Mouse (Mus musculus) yolk sac, embryonic 10.5 days (tissue): ENCODE data around the gene Cflar.
A peak's percentile ranks its signal among the peaks of the same experiment; 100 is the strongest.
"Not testable (repeated sequence)": the region's sequence is repeated elsewhere in the genome, so short reads cannot be mapped to it uniquely, and the experiment has no call there.

Source experiments
- DNase-seq: peaks from one replicate; pipeline ENCODE4 v3.0.0-alpha.2; 2017; ENCODE audit warnings: low spot score

Gene Cflar

DNA sequence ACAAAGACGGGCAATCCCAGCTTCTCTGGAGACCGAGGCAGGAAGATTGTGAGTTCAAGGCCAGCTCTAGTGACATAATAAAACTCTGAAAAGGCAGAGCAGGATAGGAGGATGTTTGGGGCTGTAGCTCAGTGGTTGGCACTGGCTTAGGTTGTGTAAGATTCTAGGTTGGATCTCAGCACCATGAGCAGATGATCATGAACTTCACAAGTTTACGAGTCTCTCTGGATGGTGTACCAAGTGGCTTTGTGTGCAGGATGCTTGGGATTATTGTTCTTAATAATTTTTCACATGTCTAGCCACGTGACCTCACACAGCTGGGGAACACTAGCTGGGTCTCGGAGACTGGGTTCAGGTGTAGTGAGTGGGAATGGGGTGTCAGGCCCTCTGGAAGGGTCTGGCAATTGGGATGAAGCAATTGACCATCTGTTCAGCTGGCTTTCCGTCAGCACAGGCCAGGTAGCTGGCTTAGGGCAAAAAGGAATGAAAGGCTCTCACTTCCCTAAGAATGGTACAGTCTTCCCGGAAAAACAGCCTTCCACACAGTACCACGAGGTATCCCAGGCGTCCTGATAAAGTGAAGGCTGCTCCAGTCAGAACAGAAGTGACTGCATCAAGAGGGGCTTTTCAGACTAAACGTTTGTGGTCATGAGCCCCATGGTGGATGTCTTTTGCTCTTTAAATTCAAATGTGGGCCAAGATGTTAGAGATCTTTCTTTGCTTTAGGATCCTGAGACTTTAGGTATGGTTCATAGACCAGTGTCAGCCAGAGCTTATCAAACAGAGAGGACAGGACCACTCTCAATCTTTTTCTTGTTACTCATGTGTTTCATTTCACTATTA lies 16.7 kb downstream of the Cflar start:
- no peak for DNase-seq

DNA sequence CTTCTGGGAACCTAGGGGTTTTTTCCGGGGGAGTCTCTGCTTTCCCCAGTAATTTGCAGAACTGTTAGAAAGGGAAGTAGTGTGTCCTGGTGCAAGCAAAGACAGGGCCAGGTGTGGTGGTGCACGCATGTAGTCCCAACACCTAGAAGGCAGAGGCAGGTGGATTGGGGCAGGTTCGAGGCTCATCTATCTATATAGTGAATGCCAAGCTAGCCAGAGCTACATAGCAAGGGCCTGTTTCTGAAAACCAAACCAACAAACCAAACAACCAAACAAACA lies 17.2 kb downstream of the Cflar start:
- no peak for DNase-seq

GRCm38 (mm10) chr1:58733636-58734035 lies 22.3 kb downstream of the Cflar start:
- DNase-seq = peak; percentile 42

GRCm38 (mm10) chr1:58734043-58734920 lies 23.0 kb downstream of the Cflar start:
- no peak for DNase-seq

DNA sequence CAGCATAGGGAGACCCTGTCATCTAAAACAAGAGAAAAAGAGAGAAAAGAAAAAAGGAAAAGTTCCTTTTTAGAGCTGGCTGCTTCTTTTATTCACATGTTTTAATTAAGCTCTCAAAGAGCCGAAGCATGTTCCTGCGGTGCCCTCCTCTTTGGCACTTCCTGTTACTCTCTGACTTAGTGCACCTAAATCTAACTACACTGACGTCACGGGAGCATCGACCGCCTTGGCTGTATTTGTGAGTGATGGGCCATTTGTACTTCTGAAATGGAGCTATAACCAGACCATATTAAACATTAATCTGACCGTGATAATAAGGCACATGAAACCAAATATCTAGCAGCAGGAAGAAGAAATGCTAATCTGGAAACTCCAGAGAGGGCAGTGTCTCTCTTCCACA lies 24.7 kb downstream of the Cflar start:
- no peak for DNase-seq

- DNase-seq = no peak
These were observed 25.7 kb downstream of the Cflar start for GRCm38 (mm10) chr1:58736968-58737367.

- DNase-seq = no peak
These were observed 28.2 kb downstream of the Cflar start for GRCm38 (mm10) chr1:58739529-58739928.

DNA sequence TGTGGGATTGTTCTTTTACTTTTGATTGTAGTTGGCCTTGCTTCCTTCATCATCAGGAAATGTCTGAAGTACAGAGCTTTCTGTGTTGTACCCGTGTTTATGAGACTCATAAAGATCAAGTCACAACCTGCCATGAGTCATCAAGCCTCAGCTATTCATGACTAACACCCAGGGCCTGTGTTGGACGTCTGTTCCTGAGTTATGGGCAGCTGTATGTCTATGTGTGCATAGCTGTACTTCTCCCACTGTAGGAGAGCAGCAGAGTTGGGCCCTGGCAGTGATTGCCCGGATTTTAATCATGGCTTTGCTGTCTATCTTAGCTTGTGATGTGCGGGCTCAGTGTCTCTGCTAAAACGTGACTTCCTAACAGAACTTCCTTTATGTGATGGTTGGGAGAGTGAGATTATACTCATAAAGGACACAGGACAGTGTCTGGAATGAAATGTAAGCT lies 31.3 kb downstream of the Cflar start:
- DNase-seq = no peak

DNA sequence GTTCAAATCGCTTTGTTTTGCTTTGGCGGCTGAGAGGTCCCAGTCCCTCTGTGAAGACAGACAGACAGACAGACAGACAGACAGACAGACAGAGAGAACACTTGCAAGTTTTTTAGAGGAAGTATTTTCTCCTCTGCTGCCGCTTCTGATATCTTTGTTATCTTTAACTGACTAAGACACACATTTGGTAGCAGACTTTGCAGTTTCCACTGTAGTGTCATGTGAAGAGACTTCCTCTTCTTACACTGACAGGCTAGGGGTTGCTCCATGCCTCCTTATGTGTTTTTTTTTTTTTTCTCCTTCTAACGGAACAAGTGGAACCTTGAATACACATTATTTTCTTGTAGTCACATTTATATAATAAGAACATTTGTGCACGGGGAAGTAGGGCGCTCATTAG lies 31.9 kb downstream of the Cflar start:
- DNase-seq = peak; percentile 21

DNA sequence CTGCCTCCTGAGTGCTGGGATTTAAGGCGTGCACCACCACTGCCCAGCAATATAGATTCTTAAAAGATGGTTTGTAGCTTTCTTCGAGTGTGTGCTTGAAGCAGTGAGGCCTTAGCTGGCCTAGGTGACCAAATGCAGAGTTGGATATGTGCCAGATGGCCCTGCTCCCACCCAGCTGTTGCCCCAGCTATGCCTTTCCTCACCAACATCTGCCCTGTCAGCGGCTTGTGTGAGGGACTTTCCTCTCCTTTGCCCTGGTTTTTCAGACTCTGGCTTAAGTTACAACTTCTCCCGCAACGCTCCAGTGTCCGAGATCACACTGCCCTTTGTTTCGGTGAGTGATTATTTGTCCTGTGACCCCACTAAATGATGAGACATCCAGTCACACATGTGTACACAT lies 33.3 kb downstream of the Cflar start:
- DNase-seq = no peak

DNA sequence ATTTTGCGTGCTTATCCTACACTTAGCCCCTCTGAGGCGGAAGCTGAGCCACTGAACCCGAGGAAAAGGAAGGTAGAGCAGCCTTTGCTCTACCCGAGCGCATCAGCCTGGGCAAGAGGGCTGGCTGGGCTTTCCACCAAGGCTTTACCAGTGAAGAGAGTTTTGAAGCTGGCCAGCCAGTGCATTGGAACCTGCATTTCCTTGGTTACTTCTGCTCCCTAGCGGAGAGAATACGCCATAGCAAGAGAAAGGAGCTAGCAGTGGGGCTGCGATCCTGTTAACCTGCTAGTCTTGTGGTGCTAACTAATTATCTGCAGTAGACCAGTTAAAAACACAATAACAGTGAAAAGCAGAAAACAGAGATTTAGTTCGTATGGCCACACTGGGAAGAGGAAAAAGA lies 35.6 kb downstream of the Cflar start:
- no peak for DNase-seq

- DNase-seq = no peak
These were observed 48.1 kb downstream of the Cflar start for GRCm38 (mm10) chr1:58759451-58759850.

DNA sequence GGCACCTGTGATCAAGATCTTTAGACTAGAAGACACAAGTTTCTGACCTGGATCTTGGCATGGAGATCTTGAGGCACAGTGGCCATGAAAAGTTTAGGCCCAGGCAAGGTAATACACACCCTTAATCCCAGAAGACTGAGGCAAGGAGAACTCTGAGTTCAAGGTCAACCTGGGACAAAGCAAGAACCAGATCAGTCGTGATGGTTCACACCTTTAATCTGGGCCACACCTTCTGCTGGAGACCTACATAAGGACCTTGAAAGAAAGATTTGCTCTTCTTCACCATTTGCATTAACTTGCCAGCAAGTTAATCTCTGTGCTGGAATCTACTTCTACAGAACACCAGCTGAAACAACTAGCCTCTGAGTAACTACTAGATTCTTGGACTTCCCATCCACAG lies 49.3 kb downstream of the Cflar start:
- DNase-seq = no peak

DNA sequence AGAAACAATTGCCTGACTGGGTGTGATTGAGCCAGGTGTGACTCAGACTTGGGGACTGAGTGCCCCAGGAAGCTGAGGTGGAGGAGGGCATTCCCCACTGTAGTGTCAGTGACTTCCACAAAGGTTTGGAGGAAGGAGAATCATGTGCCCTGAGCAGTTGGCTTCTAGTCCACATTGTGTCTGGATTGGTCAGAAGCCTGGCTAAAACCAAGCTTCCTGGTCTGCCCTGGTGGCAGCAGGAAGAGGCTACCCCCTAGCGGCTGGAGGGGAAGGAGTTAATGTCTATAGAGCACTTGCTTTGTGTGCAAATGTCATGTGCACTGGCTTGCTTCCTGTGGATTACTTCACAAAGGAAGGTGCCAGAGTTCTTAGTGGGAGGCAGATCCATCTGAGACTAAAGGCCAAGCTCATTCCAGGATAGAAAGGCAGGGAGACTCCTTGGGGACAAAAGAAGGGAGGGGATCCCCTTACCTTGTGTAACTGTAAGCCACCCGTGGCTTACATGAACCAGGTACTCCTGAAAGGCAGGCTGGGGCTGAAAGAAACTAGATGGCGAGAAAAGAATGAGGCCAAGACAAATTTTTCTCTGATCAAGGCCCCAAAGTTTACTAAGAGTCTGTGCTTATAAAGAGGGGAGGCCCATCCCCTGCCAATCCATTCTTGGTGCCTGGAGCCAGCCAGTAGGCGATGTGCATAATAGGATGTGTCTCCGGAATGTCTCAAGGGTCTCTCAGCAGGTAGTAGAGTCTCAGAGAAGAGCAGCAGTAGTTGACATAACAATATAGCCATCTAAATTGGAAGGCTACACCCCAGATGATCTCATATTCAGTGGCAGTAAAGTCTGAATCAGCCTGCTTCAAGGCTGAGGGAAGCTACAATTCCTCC lies 50.3 kb downstream of the Cflar start:
- DNase-seq = peak; percentile 42

DNA sequence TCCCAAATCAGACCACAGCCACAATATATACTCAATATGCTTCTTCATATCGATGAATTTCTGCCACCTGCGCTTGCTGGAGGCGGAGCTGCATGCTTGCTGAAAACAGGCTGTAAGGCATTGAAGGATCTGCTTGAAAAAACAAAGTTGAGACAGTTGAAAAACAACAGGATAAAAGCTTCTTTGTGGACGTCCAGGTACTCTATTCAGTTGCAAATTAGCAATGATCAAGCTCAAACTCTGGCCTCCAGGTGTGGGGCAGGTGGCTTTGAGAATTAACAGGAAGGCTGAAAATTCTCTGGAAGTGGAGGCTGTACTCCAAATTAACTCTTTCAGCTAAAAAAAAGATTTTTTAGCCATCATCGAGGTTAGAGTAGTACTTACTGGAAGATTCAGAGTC lies 51.3 kb downstream of the Cflar start:
- DNase-seq = no peak

DNA sequence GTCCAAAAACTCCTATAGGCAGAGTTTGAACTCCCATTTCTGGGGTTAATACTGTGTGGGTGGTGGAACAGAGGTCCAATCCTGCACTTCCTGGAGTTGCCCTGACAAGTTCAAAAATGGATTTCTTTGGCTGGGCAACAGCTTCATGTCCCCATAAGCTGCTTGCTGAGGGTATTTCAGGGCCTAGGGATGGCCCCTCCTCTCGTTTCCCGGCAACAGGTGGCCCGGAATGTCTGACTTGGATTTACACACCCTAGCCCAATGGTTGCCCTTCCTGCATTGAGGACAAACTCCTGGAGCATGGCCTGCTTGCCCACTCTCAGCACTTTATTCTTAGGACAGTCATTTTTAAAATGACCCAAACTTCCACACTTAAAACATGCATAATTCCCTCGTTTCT lies 55.1 kb downstream of the Cflar start:
- not testable (repeated sequence) for DNase-seq

GRCm38 (mm10) chr1:58769136-58769535 lies 57.8 kb downstream of the Cflar start:
- no peak for DNase-seq

- DNase-seq = no peak
These were observed 58.4 kb downstream of the Cflar start for GRCm38 (mm10) chr1:58769701-58770100.

DNA sequence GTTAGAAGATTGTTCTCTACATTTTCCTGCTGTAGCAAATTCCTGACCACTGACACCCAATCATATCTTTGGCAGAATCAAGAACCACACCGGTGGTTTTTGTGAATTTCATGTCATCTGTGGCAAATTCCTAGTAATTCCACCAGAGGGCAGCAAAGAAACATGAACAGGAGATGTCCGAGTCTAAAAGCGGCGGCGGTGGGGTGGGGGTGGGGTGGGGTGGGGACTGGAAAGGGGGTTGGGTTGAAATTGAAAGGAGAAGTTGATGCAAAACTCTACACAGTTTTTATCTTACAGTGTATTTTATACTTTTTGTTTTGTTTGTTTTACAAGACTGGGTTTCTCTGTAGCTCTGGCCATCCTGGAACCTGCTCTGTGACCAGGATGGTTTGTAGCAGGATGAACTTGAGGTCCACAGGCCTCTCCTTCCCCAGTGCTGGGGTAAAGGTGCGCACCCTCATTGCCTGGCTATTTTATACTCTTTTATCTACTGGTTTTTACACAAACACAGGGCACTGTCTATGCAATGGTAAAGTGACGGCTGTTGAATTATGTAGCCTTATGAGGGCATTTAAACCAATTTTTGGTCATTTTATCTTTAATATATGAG lies 58.9 kb downstream of the Cflar start:
- peak; percentile 26 for DNase-seq

DNA sequence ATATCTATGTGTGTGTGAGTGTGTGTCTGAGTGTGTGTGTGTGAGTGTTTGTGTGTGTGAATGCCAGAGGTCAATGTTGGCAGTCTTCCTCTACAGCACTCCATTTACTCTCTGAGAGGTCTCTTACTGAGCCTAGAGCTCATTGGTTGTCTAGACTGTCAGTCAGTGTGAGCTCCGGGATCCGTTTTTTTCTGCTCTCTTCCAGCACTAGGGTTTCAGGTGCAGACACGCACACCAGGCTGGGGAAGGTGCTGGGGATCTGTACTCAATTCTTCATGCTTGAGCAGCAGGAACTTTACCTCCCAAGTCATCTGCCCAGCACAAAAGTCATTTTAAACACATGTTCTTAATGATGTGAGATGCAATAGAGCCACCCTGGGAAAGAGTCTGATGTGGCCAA lies 60.8 kb downstream of the Cflar start:
- DNase-seq = no peak

- no peak for DNase-seq
These were observed 62.0 kb downstream of the Cflar start for GRCm38 (mm10) chr1:58773280-58773679.

DNA sequence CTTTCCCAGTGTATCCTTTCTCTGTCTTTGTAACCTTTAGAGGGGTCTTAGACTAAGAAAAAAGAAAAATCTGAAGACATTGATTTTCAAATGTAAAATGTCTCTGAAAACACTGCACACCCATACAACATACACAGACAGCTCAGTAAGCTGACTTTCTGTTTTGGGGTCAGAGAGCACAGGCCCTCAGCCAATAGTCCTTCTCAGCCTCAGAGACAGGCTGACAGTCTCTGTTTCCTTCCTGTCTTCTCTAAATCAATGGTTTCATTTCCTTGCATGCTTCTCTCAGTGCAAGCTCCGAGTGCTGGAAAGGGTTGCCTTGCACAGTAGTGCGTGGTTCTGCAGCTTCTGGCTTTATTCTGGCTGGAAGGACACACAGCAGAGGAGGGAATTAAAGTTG lies 62.6 kb downstream of the Cflar start:
- DNase-seq = no peak
